Mouse (Mus musculus) natural killer cell, adult 2 months (primary cell): Measurements from ENCODE around the gene Pdx1.

Experiments
- DNase-seq, 2 experiments: peaks; one replicate each; pipeline ENCODE4 v3.0.0; 2022; ENCODE audit warnings: low spot score in 2 of 2

Gene Pdx1

DNA sequence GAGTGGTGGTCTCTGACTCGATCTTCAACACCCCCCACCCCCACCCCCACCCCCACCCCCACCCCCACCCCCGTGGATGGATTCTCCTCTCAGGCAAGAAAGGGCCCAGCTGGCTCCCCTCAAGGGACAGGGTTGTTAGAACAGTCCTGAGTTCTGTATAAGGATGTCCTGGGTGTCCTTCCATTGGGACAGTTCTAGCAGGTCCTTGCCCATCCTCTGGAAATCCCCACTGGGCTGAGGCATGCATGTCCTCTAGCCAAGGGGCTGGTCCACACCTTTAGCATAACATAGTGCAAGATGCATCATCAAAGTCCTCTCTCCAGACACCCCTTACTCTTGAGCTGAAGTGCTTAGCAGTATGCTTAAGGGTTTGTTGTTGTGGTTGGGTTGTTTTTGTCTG lies 40.0 kb downstream of the Pdx1 start:
- DNase-seq, result no peak

DNA sequence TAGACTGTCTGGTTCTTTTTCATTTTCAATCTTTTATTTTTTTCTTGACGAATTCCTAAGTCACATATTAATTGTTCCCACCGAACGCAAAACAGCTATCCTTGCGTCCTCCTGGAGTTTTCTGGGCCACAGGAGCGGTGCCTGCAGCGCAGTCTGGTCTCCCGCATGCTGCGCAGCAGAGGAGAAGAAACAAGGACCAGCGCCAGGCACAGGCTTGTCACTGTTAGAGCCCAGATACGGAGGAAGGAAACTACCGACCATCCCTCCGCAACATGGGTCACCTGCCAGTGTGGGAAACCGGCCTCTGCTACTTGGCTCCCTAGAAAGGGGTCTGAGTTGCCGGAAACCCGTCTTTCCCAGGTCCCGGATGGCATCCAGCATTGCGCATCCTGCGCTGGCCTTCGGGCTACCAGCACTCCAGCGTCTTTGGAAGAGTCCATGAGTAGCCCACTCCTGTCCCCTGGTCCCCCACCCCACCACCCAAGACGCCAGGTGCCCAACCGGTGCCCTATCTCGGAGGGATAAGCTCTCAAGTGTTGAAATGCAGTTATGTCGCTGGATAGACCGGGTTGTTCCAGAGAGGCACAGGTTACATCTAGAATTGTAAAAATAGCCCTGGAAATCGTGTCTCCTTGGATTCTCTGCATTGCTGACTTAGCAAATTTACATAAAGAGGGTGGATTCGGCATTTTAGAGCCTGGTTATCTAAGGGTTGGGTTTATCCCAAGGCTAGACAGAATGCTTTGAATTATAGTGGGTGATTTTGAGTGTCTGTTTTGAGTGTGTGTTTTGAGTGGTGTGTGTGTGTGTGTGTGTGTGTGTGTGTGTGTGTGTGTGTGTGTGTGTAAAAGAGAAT lies 43.3 kb downstream of the Pdx1 start:
- no peak for DNase-seq

- no peak for DNase-seq
These were observed 45.1 kb downstream of the Pdx1 start for GRCm38 (mm10) chr5:147314646-147315431.

GRCm38 (mm10) chr5:147315432-147316075 lies 45.8 kb downstream of the Pdx1 start:
- no peak for DNase-seq

GRCm38 (mm10) chr5:147317321-147317720 lies 47.6 kb downstream of the Pdx1 start:
- no peak for DNase-seq

GRCm38 (mm10) chr5:147317991-147318390 lies 48.2 kb downstream of the Pdx1 start:
- DNase-seq, result no peak

DNA sequence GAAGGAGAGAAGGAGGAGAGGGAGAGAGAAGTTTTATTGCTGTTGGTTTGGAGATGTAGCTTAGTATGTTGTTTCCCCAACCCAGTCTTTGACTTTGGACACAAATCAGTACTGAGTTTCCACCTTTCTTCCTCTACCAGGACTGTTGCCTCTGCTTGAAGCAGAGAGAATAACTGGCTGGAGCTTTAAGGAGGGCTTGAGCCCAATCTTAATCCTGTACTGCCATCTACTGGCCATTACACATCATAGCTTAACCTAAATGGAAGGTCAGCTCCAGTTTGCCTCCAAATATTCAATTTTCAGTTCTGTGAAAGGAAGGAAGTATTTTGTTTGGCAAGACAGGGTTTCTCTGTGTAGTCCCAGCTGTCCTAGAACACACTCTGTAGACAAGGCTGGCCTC lies 49.9 kb downstream of the Pdx1 start:
- peak in 1 of 2 experiments; percentile 31 for DNase-seq

DNA sequence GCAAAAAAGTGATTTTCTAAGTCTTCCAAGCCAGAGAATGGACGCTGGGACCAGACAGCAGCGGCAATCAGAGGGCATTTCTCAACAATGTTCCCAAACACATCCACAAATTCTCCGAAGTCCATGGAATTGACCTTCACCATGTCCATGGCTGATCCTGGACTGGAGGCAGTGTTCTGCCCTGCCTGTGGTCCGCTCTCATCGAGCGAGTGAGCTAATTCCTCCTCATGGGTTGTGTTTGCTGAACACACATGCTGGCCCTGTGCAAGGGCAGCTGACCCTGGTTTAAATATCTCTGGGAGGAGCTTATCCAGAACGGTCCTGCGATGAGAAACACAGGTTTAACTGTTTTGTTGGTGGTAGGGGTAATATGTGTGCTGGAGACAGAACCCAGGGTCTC lies 52.4 kb downstream of the Pdx1 start, which contains the start of gene Urad:
TSS of gene Urad (minus strand) at position 258 of the 400 bp plus-strand sequence.
- DNase-seq, result no peak

DNA sequence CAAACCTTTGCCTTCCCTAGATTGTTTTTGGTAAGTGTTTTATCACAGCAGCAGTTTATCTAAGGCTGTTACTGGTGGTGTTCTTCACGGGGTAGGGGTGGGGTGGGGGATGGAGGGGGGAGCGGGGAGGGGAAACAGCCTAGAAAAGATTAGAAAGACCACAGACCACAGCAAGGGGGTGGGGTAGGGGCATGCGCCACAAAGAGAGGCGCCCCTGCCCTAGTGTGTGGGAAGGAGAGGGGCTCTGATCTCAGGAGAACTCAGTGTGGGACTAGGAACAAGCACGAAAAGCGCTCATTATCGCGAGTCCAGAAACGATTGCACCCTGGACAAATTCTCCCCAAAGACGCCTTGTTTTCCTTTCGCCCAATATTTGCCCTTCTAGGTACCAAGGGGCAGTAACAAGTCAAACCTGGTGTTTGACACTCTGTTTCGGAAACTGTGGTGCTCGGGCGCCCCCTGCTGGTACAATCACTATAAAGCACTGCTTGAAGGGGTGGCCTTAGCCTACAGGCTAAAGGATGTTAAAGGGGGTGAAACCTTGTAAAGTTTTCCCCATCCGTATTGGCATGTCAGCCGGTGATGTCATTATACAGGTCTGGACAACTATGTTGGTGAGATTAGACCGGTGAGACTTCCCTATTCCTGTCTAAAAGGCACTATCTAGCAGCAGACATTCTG lies 53.6 kb downstream of the Pdx1 start:
- DNase-seq, result peak; percentile 56 to 83
